Mouse (Mus musculus) megakaryocyte-erythroid progenitor cell, adult 5-6 weeks (primary cell): Measurements from ENCODE around the gene Ppp1r8. TPM values are rescaled to one million over a fixed set of nuclear protein-coding genes. Genes with fewer than 3 reads are reported as not detected.

ENCODE experiments used
- ATAC-seq: replicated peaks from 2 replicates; pipeline ENCODE4 v1.8.0; 2016; ENCODE audit warnings: mild to moderate bottlenecking, inconsistent platforms; ENCODE audit not compliant: severe bottlenecking, poor library complexity, low FRiP score, low TSS enrichment
- total RNA-seq, 2 experiments: library from RNA; stranded (forward) in 1 of 2; stranded (reverse) in 1 of 2; fragments of 200-1000, 215-1000 nt in 1 of 2; fragments of >200 nt in 1 of 2; fragmentation: Nextera tagmentation in 1 of 2; gene quantifications; 2 replicates each; pipeline ENCODE4 v1.2.3; 2014 to 2017

Gene Ppp1r8
- total RNA-seq (2014; fragmentation: Nextera tagmentation) (67.6 and 68.4 TPM in 2 replicates), total RNA-seq (2017) (75.2 and 88.5 TPM in 2 replicates)

DNA sequence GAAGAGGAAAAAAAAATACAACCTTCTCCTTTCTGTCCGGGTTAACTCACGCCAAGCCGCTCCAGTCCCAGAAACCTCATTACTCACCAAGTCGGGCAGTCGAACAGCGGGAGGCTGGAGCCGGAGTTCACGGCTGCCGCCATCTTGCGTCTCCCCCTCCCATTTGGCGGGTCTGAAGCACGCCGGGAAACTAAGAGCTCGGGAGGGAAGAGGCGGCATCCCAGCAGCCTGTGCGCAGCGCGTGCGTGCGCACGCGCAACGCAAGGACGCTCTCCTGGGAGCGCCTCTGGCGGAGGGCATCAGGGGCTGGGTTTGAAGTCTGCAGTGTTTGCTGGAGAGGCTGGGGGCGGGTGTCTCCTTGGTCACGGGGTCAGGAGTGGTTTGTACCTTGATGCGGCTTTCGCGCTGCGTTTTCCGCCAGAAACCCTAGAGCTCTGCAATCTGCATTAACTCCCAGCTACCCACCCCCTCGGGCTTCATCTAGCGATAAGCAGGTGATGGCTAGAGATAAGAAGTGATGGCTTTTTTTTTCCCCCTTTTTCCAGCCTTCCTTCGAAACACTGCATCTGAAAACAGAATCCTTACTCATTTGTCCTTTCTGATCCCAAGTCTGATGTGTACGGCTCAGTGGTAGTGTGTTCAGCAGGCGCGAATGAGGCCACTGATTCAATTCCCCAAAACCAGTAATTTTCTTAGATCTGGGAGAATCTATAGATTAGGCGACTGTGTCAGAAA, at the start of gene Ppp1r8:
TSS of gene Ppp1r8 (minus strand) at position 200 of the 735 bp plus-strand sequence.
- peak; percentile 97 for ATAC-seq

DNA sequence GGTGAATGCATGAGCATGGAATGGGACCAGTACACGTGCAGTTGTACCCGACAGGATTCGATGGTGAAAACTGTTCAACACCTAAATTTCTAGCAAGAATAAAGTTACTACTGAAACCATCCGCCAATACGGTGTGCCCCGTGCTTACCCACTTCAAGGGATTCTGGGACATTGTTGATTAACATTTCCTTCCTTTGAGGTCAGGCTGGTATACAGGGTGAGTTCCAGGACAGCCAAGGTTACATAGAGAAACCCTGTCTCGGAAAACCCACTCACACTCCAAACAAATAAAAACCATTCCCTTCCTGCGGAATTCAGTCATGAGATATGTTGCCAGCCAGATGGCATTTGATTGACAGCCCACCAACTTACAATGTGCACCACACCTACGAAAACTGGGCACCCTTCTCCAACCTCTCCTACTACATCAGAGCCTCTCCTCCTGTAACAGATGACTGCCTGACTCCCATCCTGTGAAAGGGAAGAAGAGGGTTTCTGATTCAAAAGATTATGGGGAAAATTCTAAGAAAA, 41.9 kb upstream of the Ppp1r8 start:
- 0 out of 2 replicates have a peak, but pooled peaks have one; percentile 6 for ATAC-seq

DNA sequence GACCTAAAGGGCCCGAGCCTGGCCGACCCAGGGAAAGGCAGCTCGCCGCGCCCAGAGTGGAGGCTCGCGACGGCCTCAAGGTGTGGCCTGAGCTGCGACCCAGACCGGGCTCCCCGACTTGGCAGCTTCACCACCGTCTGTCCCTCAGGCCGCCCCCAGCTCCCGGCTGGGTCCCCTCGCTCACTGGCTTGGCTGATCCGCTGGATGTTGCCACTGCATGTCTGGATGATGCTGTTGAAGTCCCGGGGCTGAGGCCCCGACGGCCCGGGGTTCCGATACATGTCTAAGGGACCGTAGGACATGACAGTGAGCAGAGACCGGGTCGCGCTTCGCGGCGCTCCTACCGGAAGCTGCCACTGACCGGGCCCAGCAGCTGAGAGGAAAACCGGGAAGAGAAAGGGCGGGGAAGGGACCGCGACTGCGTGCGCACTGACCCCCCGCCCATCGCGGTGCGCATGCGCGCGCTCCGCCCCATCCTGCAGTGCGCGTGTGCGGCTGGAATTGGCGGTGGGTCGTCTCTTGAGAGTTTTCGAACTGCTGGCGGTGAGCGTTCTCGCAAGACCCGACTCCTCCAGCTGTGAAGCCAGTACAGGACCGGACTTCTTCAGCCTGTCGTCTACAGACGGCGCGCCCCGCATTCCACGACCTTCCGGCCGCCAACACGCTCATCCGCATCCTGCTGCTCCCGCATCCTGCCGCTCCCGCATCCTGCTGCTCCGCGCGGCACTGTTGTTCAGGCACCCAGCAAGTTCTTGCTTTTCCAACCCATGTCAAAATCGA, 41.3 kb upstream of the Ppp1r8 start, which contains the start of gene Stx12:
TSS of gene Stx12 (minus strand) at position 446 of the 780 bp plus-strand sequence.
- peak; percentile 74 for ATAC-seq

DNA sequence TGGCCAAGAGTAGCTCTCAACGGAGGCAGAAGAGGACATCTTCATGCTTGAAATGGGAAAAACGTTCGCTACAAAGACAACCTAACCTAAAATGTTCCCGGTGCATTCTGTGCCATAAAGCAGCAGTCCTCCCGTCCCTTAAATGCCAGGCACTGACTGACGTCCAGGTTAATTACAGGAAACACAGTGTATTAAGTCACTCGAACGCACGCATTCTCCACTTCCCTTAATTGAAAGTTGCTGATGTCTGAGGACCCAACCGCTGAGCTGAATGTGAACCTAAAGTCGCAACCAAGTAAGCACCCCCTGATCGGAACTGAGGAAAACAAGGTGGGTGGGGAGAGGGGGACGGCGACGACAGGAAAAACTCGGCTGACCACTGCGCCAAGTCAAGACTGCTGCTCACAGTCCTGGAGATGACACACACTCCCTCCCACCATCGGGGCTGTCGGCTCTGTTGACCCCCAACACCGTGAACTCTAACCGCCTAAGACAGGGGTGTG, 40.6 kb upstream of the Ppp1r8 start:
- no peak; the same call in 1 of the 2 replicates for ATAC-seq

DNA sequence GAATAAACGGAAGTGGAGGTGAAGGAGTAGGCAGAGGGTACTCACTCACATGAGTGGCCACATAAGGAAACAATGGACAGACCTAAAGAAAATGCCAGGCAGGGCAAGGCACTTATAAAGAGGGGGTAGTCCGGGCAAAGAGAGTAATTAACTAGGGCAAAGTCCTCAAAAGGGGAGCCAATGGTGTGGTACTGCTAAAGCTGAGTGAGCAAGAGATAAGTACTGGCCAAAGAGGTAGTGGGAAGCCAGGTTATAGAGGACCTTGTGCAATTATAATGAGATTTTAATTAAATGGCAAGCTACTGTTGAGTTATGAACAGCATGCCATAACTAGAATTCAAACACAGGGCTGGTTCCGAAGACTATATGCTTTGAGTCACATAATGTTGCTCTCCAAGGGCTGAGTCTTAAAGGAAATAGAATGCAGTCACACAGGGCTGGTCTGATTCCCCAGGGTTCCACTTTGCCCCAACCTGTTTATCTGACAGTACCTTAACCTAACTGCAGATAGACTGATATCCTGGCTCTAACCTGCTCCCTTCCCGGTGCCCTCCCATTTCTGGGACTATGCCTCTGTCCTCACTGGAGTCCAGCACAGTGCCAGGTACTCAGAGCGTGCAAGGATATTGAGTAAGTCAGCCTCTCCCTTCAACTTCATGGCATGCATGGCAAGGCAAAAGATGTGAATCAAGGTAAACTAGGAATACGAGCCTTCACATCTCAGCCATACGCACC, 31.6 kb upstream of the Ppp1r8 start:
- no peak for ATAC-seq

DNA sequence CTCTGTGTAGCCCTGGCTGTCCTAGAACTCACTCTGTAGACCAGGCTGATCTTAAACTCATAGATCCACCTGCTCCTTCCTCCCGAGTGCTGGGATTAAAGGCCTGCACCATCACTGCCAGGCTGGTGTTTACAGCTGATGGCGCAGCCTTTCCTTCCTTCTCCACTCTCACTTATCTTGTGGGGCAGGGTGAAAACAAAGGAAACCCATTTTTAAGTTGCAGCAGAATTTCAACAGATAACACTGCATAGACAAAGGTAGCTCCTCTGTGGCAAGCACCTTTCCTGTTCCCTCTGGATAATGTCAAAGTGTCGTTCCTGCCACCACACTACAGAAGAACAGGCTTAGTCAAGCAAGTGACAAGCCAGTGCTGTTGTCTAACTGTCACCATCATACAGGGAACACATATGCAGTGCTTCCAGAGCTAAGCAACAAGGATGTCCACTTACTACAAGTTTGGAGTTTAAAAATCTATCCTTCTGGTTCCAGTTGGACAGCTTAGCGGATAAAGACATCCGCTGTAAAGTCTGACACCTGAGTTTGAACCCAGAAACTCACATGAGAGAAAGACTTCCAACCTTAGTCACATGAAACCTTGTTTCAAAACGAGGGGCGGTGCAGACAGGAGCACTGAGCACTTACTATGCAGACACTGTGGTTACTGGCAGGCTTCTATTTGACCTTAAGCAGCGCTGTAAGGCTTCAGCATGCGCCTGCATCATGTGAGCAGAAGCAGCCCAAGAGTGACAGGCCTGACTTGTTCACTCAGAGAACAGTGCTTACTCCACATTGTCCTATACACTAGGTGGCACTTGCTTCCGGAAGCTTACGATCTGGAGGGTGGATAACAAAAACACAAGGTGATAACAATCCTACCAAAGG, 30.8 kb upstream of the Ppp1r8 start:
- ATAC-seq: peak; percentile 56

DNA sequence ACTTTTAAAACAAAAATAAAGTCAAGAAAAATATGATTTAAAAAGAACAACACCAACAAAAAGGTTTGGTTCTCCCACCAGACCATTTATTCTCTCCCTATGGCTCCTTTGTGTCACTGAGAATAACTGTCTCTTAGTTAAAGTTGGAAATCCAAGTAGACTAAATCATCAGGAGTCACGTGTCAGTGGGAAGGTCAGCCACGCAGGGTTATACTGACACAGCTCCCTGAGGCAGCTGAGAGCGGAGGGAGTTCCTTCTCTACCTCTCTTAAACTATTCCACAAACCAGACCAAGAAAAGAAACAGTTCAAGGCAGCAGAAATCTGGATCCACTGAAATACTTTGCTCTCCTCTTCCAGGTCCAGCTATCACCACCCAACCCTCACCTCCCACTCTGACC, 28.1 kb upstream of the Ppp1r8 start:
- ATAC-seq: no peak

DNA sequence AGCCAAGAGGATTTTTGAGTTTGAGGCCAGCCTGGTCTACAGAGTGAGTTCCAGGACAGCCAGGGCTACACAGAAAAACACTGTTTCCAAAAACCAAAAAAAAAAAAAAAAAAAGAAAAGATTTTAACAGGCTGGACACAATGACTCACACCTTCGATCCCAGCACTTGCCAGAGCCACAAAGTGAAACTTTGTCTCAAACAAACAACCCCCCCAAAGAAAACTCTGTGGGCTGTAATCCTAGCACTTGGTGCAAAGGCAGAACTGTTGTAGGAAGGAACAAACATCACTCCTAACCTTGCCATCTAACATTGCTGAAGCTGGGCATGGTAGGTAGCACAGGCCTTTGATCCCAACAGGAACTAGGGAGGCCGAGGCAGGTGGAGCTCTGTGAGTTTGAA, 21.9 kb upstream of the Ppp1r8 start:
- ATAC-seq: no peak

DNA sequence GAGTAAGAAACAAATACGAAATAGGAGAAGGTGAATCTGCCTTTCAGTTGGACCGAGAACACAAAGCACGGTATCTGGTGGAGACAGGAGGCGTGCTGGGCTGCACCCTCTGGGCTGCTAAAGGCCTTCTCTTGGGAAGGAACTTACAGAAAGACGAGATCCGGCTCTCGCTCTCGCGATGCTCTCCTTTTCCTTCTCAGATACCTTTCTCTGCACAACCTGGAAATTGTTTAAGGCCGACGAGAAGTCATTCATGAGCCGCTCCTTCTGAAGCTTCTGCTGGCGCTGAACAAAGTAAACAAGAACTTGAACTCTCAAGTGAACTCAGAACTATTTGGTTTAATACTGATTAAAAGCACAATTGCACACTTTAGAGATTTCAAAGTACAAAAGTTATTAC, 20.0 kb upstream of the Ppp1r8 start:
- no peak for ATAC-seq

DNA sequence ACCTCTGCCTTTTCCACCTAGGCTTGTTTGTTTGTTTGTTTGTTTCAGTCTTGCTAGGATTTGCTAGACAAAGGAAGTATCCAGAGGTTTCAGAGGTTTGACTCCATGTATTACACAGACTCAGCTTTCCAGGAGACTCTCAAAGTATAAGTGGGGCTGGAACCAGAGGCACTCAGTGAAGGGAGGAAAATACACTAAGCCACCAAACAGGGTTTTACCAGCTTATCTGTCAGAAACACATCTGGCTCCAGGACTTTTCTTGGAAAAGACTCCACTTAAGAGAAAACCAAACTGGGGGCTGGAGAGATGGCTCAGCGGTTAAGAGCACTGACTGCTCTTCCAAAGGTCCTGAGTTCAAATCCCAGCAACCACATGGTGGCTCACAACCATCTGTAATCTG, 17.9 kb upstream of the Ppp1r8 start:
- ATAC-seq: no peak

DNA sequence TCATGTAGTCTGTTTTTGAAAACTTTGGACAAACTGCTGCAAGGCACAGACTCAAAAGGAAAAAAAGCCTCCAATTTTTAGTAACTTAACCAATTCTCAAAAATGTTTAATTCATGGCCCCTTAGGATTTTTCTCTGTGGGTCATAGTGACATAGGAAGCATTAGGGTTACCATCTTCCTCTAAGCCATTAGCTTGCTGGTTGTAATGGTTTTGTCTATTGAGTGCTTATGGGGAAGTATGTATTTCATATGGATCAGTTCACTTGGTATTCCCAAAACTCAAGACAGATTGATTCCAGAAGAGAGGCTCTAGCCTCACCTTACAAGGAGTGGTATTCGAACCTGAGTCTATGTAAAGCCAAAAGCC, 719 bp upstream of the Ppp1r8 start:
- ATAC-seq: no peak

DNA sequence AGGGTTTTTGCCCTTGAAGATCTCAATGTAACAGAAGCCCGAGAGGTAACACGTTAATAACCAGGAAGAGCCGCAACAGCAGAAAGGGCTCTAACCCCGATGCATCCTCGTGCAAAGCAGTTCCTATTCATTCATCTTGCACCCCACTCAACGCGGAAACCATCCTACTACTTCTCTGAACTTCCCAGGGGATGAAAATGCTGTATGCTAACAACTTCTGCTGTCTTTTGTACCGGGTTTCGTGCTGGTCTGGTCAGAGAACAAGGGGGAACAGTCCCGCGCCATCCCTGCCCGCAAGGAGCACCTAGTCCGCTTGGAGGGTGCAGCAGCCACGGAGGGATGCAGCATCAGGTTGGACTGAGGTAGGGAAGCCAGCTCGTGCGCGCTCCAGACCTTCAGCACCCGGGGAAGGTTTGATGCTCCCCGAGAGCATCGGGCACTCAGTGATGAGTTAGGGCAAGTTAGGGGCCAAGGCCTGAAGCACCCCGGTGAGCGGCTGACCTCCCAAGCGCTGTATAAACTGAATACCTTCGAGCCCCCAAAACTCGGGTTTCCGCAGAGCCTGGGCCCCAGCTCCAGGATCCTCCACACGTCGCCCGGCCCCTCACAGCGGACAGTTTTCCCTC, 575 bp downstream of the Ppp1r8 start:
- peak; percentile 52 for ATAC-seq

DNA sequence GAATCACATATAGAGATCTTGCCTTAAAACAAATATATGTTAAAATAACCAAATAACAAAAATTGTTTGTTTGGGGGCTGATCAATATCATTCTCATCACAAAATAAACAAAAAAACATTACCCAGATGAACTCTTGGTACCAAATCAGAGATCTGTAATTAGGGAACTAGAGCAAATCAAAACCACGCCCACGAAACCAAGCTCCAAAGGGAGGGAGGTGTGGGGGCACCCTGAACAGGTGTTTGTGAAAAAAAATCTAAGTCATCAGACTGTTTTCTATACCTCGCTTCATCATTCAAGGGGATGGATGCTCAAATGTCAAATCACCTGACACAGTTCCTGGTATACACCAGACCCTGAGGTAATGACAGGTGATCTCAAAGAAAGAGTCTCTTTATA, 1.5 kb downstream of the Ppp1r8 start:
- no peak for ATAC-seq

DNA sequence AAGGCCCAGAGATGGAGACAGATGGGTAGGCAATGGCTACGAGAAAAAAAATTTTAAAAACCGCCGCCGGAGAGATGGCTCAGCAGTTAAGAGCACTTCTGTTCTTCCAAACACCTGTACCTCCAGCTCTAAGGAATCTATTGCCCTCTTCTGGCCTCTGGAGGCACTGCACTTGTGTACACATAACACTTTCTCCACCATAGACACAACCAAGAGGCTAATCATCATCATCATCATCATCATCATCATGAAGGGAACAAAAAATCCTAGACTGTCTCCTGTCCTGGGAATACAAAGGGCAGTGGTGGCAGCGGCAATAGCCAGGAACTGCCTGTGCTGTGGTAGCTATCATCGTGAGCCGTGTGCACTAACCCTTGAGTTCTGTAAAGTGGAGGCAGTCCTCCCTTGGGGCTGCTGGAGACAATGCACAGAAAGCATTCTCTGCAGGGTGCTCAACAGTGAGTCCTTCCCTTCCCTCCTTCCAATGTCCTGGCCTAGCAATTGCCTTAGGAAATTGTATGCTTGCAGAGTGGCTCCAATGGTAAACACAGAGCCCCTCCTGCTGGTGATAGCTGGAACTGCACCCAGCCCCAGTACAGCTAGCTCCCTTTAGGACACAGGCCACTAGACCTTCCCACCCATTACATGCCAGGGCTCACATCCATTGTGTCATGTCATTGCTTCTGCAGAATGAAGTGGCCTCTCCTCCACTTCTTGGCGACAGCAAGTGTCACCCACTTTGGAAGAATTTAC, 19.2 kb downstream of the Ppp1r8 start:
- ATAC-seq: peak; percentile 82

DNA sequence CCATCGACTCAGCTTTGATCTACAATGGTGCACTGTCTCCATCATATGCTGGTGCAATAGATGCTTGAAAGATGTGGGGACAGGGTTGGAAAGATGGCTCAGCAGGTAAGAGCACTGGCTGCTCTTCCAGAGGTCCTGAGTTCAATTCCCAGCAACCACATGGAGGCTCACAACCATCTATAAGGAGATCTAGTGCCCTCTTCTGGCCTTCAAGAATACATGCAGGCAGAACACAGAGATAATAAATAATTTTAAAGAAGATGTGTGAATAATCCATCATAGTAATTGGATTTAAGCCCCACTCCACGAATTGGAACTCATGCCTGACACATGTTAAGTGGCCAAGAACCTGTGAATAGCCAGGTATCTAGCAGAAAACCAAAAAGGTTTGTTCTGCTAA, 24.5 kb downstream of the Ppp1r8 start:
- no peak for ATAC-seq

DNA sequence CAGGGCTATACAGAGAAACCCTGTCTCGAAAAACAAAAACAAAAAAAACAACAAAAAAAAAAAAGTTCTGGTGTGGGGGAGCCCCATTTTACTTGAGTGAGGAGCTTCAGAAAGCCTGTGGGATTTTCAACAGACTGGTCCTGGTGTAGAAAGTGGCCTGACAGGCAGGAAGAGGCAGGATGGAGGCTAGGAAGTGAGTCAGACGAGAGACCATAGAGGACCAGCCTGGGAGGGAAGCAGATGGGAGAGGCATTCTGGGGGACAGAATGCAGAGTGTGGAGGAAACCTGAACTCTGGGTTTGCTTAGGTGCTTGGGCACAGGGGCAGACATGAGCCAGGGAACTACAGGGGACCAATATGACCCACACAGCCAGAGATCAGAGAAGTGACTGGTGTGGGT, 26.1 kb downstream of the Ppp1r8 start:
- ATAC-seq: no peak

DNA sequence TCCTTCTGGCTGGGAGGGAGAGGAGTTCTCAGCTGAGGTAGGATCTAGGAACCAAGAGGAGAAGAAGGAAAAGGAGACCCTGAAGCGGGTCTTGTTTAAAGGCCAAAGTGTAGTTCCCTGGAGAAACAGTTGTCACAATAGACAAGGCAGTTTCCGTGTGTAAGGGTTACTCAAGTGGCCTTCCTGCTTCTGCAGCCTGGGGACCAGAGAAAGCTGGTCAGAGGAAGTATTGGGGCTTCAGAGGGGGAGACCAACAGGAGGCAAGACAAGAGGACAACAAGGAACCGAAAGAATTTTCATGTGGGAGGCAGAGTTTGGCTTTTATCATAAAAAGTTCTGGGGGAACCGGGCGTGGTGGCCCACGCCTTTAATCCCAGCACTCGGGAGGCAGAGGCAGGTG, 26.6 kb downstream of the Ppp1r8 start:
- ATAC-seq: no peak

DNA sequence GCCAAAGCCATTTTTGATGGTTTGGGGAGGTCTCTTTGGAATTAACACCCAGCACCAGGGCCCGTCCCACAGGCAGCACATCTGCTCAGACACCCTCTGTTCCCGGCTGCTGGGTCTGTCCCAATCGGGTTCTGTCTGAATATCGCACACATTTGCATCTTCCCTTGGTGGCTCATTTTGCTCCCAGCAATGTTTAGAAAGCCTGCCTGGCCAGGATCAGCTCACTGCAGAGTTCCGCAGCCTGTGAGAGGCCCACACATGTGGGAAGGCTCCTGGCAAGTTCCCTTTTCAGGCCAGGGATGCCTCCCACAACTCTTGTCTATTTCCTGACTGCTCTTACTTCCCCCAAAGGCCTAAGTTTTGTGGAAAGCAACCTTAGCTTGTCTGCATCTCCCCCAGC, 33.3 kb downstream of the Ppp1r8 start:
- ATAC-seq: no peak
